Mouse (Mus musculus) spleen, adult 2 months (tissue): ENCODE data around the gene Hrasls5.

Experiments
- CTCF ChIP-seq: fragments of 200-500 bp; IDR thresholded peaks from 2 replicates; pipeline ENCODE4 v1.5.1; 2011; ENCODE audit warnings: mild to moderate bottlenecking, inconsistent platforms; ENCODE audit not compliant: insufficient read depth, insufficient read length, insufficient replicate concordance; ENCODE audit errors: extremely low read depth
- POLR2A ChIP-seq: fragments of 200-500 bp; IDR thresholded peaks from 2 replicates; pipeline ENCODE4 v1.6.1; 2011; ENCODE audit warnings: low read depth, low read length, inconsistent platforms

DNA sequence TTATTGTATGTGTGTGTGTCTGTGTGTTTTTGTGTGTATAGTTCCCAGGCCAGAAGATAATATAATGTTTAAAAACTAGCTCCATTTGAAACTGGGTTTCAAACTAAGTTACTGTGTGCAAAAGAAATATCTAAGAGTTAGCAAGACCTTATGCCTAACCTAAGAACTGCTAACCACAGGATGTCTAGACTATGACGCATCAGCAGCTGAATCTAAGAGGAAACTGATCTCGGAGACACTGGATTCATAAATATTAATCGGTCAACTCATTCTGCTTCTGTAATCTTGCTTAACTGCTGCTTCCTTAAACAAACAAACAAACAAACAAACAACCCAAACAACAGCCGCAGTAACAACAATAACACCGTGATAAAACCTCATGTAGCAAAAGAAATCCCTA is 42.7 kb upstream of the Hrasls5 start:
- TF ChIP-seq CTCF, result no peak
- TF ChIP-seq POLR2A, result no peak
